Mouse (Mus musculus): ENCODE measurements around the gene Eif3i. TPM values are rescaled to one million over a fixed set of nuclear protein-coding genes. Genes with fewer than 3 reads are reported as not detected.

Eif3i gene
- polyA plus RNA-seq (2012; ENCODE audit: insufficient read depth, insufficient read length, missing spikeins), result 105 and 119 TPM in 2 replicates

GRCm38 (mm10) chr4:129600233-129601158, at the start of gene Eif3i, which contains the start of gene Tmem234:
Gene Eif3i (minus strand): TSS chr4:129600648.
Gene Tmem234 (plus strand): TSS chr4:129600668.
- H3K4me3 ChIP-seq (ENCODE audit: insufficient read depth, low read length), result peak within 1 kb of the TSS; percentile 84
- H3K4me1 ChIP-seq (ENCODE audit: control insufficient read depth, insufficient read depth, low read length), result peaks cover 17% of the 10 kb centered on the region
- no peak for TF ChIP-seq CTCF (IDR thresholded peaks at IDR 0.05; ENCODE audit: low read depth, low read length)
- TF ChIP-seq POLR2A (IDR thresholded peaks at IDR 0.05; ENCODE audit: borderline replicate concordance, low read depth, low read length), result no peak
- H3K27ac ChIP-seq (ENCODE audit: insufficient read depth, low read depth, low read length), result peak within 1 kb of the TSS; percentile 38; the same call in 1 of the 2 replicates

GRCm38 (mm10) chr4:129648656-129649055, 48.2 kb upstream of the Eif3i start:
- H3K4me3 ChIP-seq (ENCODE audit: insufficient read depth, low read length), result no peak overlapping the region
- 0 out of 2 replicates have a peak, but pooled peaks cover 2% of the 10 kb centered on the region for H3K4me1 ChIP-seq (ENCODE audit: control insufficient read depth, insufficient read depth, low read length)
- H3K27ac ChIP-seq (ENCODE audit: insufficient read depth, low read depth, low read length), result no peak overlapping the region
- TF ChIP-seq POLR2A (IDR thresholded peaks at IDR 0.05; ENCODE audit: borderline replicate concordance, low read depth, low read length) (no peak), CTCF (IDR thresholded peaks at IDR 0.05; ENCODE audit: low read depth, low read length) (no peak)

GRCm38 (mm10) chr4:129645204-129645603, 44.8 kb upstream of the Eif3i start:
- H3K4me3 ChIP-seq (ENCODE audit: insufficient read depth, low read length), result no peak overlapping the region
- H3K4me1 ChIP-seq (ENCODE audit: control insufficient read depth, insufficient read depth, low read length), result 0 out of 2 replicates have a peak, but pooled peaks cover 4% of the 10 kb centered on the region
- TF ChIP-seq POLR2A (IDR thresholded peaks at IDR 0.05; ENCODE audit: borderline replicate concordance, low read depth, low read length), result no peak
- no peak for TF ChIP-seq CTCF (IDR thresholded peaks at IDR 0.05; ENCODE audit: low read depth, low read length)
- no peak overlapping the region for H3K27ac ChIP-seq (ENCODE audit: insufficient read depth, low read depth, low read length)

GRCm38 (mm10) chr4:129641756-129642155, 41.3 kb upstream of the Eif3i start:
- no peak overlapping the region for H3K27ac ChIP-seq (ENCODE audit: insufficient read depth, low read depth, low read length)

GRCm38 (mm10) chr4:129640638-129641467, 40.4 kb upstream of the Eif3i start, which contains the start of gene Txlna:
Gene Txlna (minus strand): TSS chr4:129641065.
- H3K4me1 ChIP-seq (ENCODE audit: control insufficient read depth, insufficient read depth, low read length), result peaks cover 16% of the 10 kb centered on the region
- peak within 1 kb of the TSS; percentile 94 for H3K4me3 ChIP-seq (ENCODE audit: insufficient read depth, low read length)
- TF ChIP-seq CTCF (IDR thresholded peaks at IDR 0.05; ENCODE audit: low read depth, low read length) (no peak), POLR2A (IDR thresholded peaks at IDR 0.05; ENCODE audit: borderline replicate concordance, low read depth, low read length) (no peak)
- peak within 1 kb of the TSS; percentile 95 for H3K27ac ChIP-seq (ENCODE audit: insufficient read depth, low read depth, low read length)

More at GRCm38 (mm10) chr4:129641756-129642155, 41.3 kb upstream of the Eif3i start:
- Histone ChIP-seq H3K4me3 (ENCODE audit: insufficient read depth, low read length) (peak overlapping the region; percentile 13; the same call in 1 of the 2 replicates), H3K4me1 (ENCODE audit: control insufficient read depth, insufficient read depth, low read length) (peaks cover 16% of the 10 kb centered on the region)
- TF ChIP-seq POLR2A (IDR thresholded peaks at IDR 0.05; ENCODE audit: borderline replicate concordance, low read depth, low read length) (no peak), CTCF (IDR thresholded peaks at IDR 0.05; ENCODE audit: low read depth, low read length) (no peak)

GRCm38 (mm10) chr4:129640101-129640637, 39.7 kb upstream of the Eif3i start:
- Histone ChIP-seq H3K4me1 (ENCODE audit: control insufficient read depth, insufficient read depth, low read length) (peaks cover 15% of the 10 kb centered on the region), H3K27ac (ENCODE audit: insufficient read depth, low read depth, low read length) (peak overlapping the region; percentile 95), H3K4me3 (ENCODE audit: insufficient read depth, low read length) (peak overlapping the region; percentile 94)
- TF ChIP-seq POLR2A (IDR thresholded peaks at IDR 0.05; ENCODE audit: borderline replicate concordance, low read depth, low read length), result no peak
- no peak for TF ChIP-seq CTCF (IDR thresholded peaks at IDR 0.05; ENCODE audit: low read depth, low read length)

- no peak for TF ChIP-seq POLR2A (IDR thresholded peaks at IDR 0.05; ENCODE audit: borderline replicate concordance, low read depth, low read length)
- no peak for TF ChIP-seq CTCF (IDR thresholded peaks at IDR 0.05; ENCODE audit: low read depth, low read length)
- H3K27ac ChIP-seq (ENCODE audit: insufficient read depth, low read depth, low read length), result no peak overlapping the region
- H3K4me1 ChIP-seq (ENCODE audit: control insufficient read depth, insufficient read depth, low read length), result peaks cover 14% of the 10 kb centered on the region
- H3K4me3 ChIP-seq (ENCODE audit: insufficient read depth, low read length), result peak overlapping the region; percentile 94
Measured at GRCm38 (mm10) chr4:129639221-129639620, 38.8 kb upstream of the Eif3i start.

GRCm38 (mm10) chr4:129633852-129634251, 33.4 kb upstream of the Eif3i start:
- Histone ChIP-seq H3K4me3 (ENCODE audit: insufficient read depth, low read length) (no peak overlapping the region), H3K27ac (ENCODE audit: insufficient read depth, low read depth, low read length) (no peak overlapping the region), H3K4me1 (ENCODE audit: control insufficient read depth, insufficient read depth, low read length) (peaks cover 6% of the 10 kb centered on the region; the same call in 1 of the 2 replicates)
- TF ChIP-seq CTCF (IDR thresholded peaks at IDR 0.05; ENCODE audit: low read depth, low read length), result no peak
- TF ChIP-seq POLR2A (IDR thresholded peaks at IDR 0.05; ENCODE audit: borderline replicate concordance, low read depth, low read length), result no peak

- Histone ChIP-seq H3K4me1 (ENCODE audit: control insufficient read depth, insufficient read depth, low read length) (no peaks in the 10 kb centered on the region), H3K4me3 (ENCODE audit: insufficient read depth, low read length) (no peak overlapping the region), H3K27ac (ENCODE audit: insufficient read depth, low read depth, low read length) (no peak overlapping the region)
- TF ChIP-seq POLR2A (IDR thresholded peaks at IDR 0.05; ENCODE audit: borderline replicate concordance, low read depth, low read length) (no peak), CTCF (IDR thresholded peaks at IDR 0.05; ENCODE audit: low read depth, low read length) (no peak)
Measured at GRCm38 (mm10) chr4:129631867-129632266, 31.4 kb upstream of the Eif3i start.
